Mouse (Mus musculus) midbrain, embryonic 14.5 days (tissue): ENCODE results near the gene Ddx6. TPM values are rescaled to one million over a fixed set of nuclear protein-coding genes. Genes with fewer than 3 reads are reported as not detected.
"Not testable (repeated sequence)": the region's sequence is repeated elsewhere in the genome, so short reads cannot be mapped to it uniquely, and the experiment has no call there.

Experiments
- ATAC-seq: fragments of 200-750 bp; cut with Nextera tagmentation; 2 replicates; pipeline ENCODE4 v1.8.0; 2017; ENCODE audit warnings: moderate number of reproducible peaks, moderate library complexity; ENCODE audit not compliant: low FRiP score, low TSS enrichment
- DNase-seq: peaks from one replicate; pipeline ENCODE4 v3.0.0-alpha.2; 2015
- H3K27ac ChIP-seq: fragments of 300-500 bp; sonication (generic); replicated peaks from 2 replicates; pipeline ENCODE4 v1.5.1; 2014; ENCODE audit warnings: mild to moderate bottlenecking, low read depth, low read length, moderate library complexity
- H3K27me3 ChIP-seq: fragments of 300-500 bp; sonication (generic); 2 replicates; pipeline ENCODE4 v1.6.1; 2014; ENCODE audit warnings: low read length, control low read depth, mixed read lengths; ENCODE audit not compliant: control insufficient read depth, insufficient read depth
- H3K36me3 ChIP-seq: fragments of 300-500 bp; sonication (generic); 2 replicates; pipeline ENCODE4 v1.6.1; 2014; ENCODE audit warnings: low read length, control low read depth; ENCODE audit not compliant: control insufficient read depth, insufficient read depth
- H3K4me1 ChIP-seq: fragments of 300-500 bp; sonication (generic); 2 replicates; pipeline ENCODE4 v1.6.1; 2014; ENCODE audit warnings: mild to moderate bottlenecking, antibody characterized with exemption, low read length, control low read depth; ENCODE audit not compliant: control insufficient read depth, insufficient read depth
- H3K4me2 ChIP-seq: fragments of 300-500 bp; sonication (generic); 2 replicates; pipeline ENCODE4 v1.6.1; 2014; ENCODE audit warnings: mild to moderate bottlenecking, low read length, moderate library complexity
- H3K4me3 ChIP-seq: fragments of 300-500 bp; sonication (generic); replicated peaks from 2 replicates; pipeline ENCODE4 v1.5.1; 2014; ENCODE audit warnings: low read depth, low read length
- H3K9ac ChIP-seq: fragments of 300-500 bp; sonication (generic); replicated peaks from 2 replicates; pipeline ENCODE4 v1.6.1; 2014; ENCODE audit warnings: mild to moderate bottlenecking, low read length, moderate library complexity
- H3K9me3 ChIP-seq: fragments of 300-500 bp; sonication (generic); 2 replicates; pipeline ENCODE4 v1.6.1; 2016; ENCODE audit warnings: low read length, control low read depth, mixed read lengths; ENCODE audit not compliant: control insufficient read depth
- WGBS: fragments of 180-500 bp; shearing (Covaris S2); extraction: QIAGEN DNeasy Blood & Tissue Kit; methylation state at CpG from one replicate; pipeline ENCODE4 v1.1.7; 2014; 5-methylcytosine and 5-hydroxymethylcytosine counted together
- polyA plus RNA-seq: library from polyadenylated mRNA; unstranded; fragments of >200 nt; fragmentation: Nextera tagmentation; extraction: Ambion mirVana; gene quantifications from 2 replicates; pipeline ENCODE4 v1.2.1, GENCODE M21; 2014

Gene Ddx6
- polyA plus RNA-seq, 1 experiment from 2014 or later, result 26.4 TPM

- no peak for DNase-seq
- ATAC-seq, result no peak
- H3K27me3 ChIP-seq, result no peaks in the 10 kb centered on the region
- 98% methylated on average over 25 of the region's 25 CpGs for WGBS
- H3K4me1 ChIP-seq, result peaks cover 29% of the 10 kb centered on the region
- H3K9ac ChIP-seq, result no peak overlapping the region
- H3K4me3 ChIP-seq, result no peak overlapping the region
- H3K4me2 ChIP-seq, result no peak overlapping the region
- H3K9me3 ChIP-seq, result no peaks in the 10 kb centered on the region
- H3K36me3 ChIP-seq, result peaks cover 72% of the 10 kb centered on the region
- no peak overlapping the region for H3K27ac ChIP-seq
Observed at GRCm38 (mm10) chr9:44610371-44610770, 5.7 kb downstream of the Ddx6 start.

DNA sequence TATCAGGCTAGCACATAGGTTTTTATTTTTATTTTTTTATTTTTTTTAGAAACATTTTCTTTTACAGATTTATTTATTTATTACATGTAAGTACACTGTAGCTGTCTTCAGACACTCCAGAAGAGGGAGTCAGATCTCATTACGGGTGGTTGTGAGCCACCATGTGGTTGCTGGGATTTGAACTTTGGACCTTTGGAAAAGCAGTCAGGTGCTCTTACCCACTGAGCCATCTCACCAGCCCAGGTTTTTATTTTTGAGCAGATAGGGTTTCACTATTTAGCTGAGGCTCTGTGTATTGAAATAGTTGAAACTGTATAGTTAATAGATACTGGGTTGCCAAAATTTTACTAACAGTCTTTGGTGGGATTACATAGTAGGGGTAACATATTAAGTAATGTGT lies 8.4 kb downstream of the Ddx6 start:
- not testable (repeated sequence) for H3K9me3 ChIP-seq, DNase-seq
- H3K36me3 ChIP-seq, result peaks cover 89% of the 10 kb centered on the region

DNA sequence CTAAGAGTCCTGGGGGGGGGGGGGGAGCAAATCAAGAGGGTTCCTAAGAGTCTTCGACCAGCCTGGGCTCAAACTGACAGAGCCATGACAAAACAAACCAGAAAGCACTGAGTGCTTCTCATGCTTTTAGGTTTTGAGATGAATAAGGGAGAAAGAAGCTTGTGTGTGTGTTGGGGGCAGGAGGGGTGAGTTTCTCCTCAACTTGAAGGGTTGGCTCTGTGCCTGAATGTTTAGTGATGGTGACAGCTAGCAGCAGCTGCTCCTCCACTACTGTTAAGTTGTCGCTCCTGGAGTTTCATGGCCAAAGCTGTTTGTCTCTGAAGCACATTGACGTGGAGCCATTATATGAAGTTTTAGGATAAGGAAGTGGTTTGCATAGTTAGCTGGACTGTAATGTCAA lies 16.4 kb downstream of the Ddx6 start:
- Histone ChIP-seq H3K4me1 (no peaks in the 10 kb centered on the region), H3K4me2 (no peak overlapping the region), H3K4me3 (no peak overlapping the region), H3K27ac (no peak overlapping the region), H3K9me3 (no peaks in the 10 kb centered on the region), H3K36me3 (peaks cover 82% of the 10 kb centered on the region), H3K9ac (no peak overlapping the region), H3K27me3 (no peaks in the 10 kb centered on the region)
- 59% methylated on average over 3 of the region's 3 CpGs for WGBS
- DNase-seq (peak; percentile 69), ATAC-seq (no peak)

More for the DNA sequence above, 8.4 kb downstream of the Ddx6 start:
- H3K27ac ChIP-seq, H3K4me3 ChIP-seq, H3K27me3 ChIP-seq, H3K4me2 ChIP-seq, H3K9ac ChIP-seq, ATAC-seq: not testable (repeated sequence)
- H3K4me1 ChIP-seq, result peaks cover 11% of the 10 kb centered on the region
- WGBS, result 86% methylated on average over 1 of the region's 1 CpGs

DNA sequence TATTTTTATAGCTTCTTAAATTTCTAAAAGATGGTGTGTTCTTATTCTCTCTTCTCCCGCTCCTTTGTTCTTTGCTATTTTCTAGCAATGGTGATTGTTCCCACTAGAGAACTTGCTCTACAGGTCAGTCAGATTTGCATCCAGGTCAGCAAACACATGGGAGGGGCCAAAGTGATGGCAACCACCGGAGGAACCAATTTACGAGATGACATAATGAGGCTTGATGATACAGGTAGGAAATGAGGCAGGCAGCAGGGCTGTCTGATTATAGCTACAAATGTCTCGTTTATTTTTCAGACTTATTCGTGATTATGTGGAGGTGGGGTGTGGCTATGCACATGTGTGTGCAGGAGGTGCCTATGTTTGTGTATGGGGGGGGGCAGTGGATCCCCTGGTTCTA lies 19.7 kb downstream of the Ddx6 start:
- no peaks in the 10 kb centered on the region for H3K27me3 ChIP-seq
- peaks cover 79% of the 10 kb centered on the region for H3K36me3 ChIP-seq
- no peak overlapping the region for H3K4me2 ChIP-seq
- WGBS, result 93% methylated on average over 5 of the region's 5 CpGs
- H3K9ac ChIP-seq, result no peak overlapping the region
- H3K27ac ChIP-seq, result no peak overlapping the region
- no peak for DNase-seq
- no peak for ATAC-seq
- no peak overlapping the region for H3K4me3 ChIP-seq
- H3K4me1 ChIP-seq, result no peaks in the 10 kb centered on the region
- H3K9me3 ChIP-seq, result no peaks in the 10 kb centered on the region

DNA sequence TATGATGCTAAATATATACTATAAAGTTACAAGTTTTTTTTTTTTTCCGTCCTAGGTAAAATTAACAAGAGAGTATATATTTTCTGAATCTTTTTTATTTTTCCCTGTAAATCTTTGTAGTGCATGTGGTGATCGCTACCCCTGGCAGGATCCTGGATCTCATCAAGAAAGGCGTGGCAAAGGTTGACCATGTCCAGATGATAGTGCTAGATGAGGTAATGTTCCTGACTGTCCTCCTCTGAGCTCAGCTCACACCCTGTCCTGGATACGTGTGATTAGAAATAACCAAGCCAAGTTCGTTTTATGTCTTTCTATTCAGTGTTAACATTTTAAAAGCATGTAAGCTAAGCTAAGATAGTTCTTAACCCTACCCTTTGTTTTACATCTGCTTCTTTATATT lies 21.6 kb downstream of the Ddx6 start:
- Histone ChIP-seq H3K9ac (no peak overlapping the region), H3K4me3 (no peak overlapping the region)
- WGBS, result 94% methylated on average over 5 of the region's 5 CpGs

GRCm38 (mm10) chr9:44637551-44638169 lies 33.0 kb downstream of the Ddx6 start:
- H3K9ac ChIP-seq, result no peak overlapping the region
- no peaks in the 10 kb centered on the region for H3K27me3 ChIP-seq
- DNase-seq (peak; percentile 72), ATAC-seq (no peak)
- WGBS, result 64% methylated on average over 15 of the region's 15 CpGs
- H3K36me3 ChIP-seq, result peaks cover 69% of the 10 kb centered on the region
- H3K4me1 ChIP-seq, result no peaks in the 10 kb centered on the region
- no peak overlapping the region for H3K4me3 ChIP-seq
- H3K4me2 ChIP-seq, result no peak overlapping the region
- no peaks in the 10 kb centered on the region for H3K9me3 ChIP-seq
- H3K27ac ChIP-seq, result no peak overlapping the region

More for the DNA sequence above, 21.6 kb downstream of the Ddx6 start:
- no peaks in the 10 kb centered on the region for H3K27me3 ChIP-seq
- H3K36me3 ChIP-seq, result peaks cover 84% of the 10 kb centered on the region
- H3K4me2 ChIP-seq, result no peak overlapping the region
- no peaks in the 10 kb centered on the region for H3K9me3 ChIP-seq
- ATAC-seq (no peak), DNase-seq (no peak)
- no peak overlapping the region for H3K27ac ChIP-seq
- no peaks in the 10 kb centered on the region for H3K4me1 ChIP-seq

GRCm38 (mm10) chr9:44638726-44639125 lies 34.0 kb downstream of the Ddx6 start:
- 94% methylated on average over 9 of the region's 9 CpGs for WGBS
- not testable (repeated sequence) for H3K27me3 ChIP-seq, DNase-seq, H3K9ac ChIP-seq, H3K4me1 ChIP-seq, ATAC-seq, H3K4me3 ChIP-seq, H3K9me3 ChIP-seq, H3K27ac ChIP-seq, H3K4me2 ChIP-seq
- peaks cover 58% of the 10 kb centered on the region for H3K36me3 ChIP-seq

DNA sequence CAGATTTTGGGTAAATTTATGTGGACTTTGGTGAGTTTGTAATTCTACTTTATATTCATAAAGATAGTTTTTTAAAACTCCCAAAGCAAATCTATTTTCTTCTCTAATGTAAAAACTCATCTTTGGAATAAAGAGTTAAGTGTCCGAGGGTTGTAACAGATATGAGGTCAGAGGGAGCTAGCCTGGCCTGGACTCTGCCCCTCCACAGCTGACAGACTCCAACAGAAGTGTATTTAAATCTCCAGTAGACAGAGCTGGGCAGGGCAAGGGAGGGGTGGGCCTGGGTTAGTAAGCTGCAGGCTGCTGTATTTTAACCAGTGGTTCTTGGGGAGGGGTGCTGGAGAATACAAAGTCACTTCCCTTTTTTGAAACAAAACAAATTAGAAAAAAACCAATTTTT lies 35.3 kb downstream of the Ddx6 start:
- H3K36me3 ChIP-seq, result peaks cover 45% of the 10 kb centered on the region
- not testable (repeated sequence) for H3K4me2 ChIP-seq, H3K4me1 ChIP-seq, ATAC-seq, H3K27me3 ChIP-seq, H3K9ac ChIP-seq, DNase-seq, H3K4me3 ChIP-seq, H3K27ac ChIP-seq, H3K9me3 ChIP-seq
- WGBS, result 84% methylated on average over 1 of the region's 1 CpGs

DNA sequence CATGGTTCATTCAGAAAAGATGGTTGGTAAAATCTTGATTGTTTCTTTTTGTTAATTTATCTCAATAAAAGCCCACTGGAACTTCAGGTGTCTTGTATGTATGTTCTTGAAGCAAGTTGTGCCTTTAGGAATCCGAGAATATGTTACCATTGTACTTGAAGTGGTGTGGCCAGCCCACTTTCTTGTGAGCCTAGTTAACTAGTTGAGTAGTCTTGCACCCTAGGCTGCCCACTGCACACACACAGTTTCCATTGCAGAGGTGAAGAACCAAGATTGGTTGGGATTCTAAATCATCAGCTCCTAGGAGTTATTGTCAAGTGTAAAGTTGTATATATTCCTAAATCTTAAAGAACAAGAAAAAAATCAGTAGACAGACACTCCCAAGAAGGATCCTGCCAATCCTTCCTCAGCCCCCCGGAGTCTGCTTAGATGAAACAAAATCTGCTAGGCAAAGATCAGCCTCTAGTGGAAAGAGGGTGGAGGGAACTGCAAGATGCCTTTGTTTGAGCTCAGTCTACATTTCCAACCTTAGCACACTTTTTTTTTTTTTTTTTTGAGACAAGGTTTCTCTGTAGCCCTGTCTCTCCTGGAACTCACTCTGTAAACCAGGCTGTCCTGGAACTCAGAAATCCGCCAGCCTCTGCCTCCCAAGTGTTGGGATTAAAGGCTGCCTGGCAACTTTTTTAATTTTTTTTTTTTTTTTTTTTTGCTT lies 36.1 kb downstream of the Ddx6 start:
- no peak overlapping the region for H3K27ac ChIP-seq
- H3K27me3 ChIP-seq, result no peaks in the 10 kb centered on the region
- H3K36me3 ChIP-seq, result peaks cover 37% of the 10 kb centered on the region
- no peaks in the 10 kb centered on the region for H3K4me1 ChIP-seq
- H3K9ac ChIP-seq, result no peak overlapping the region
- DNase-seq (no peak), ATAC-seq (no peak)
- H3K9me3 ChIP-seq, result no peaks in the 10 kb centered on the region
- WGBS, result 89% methylated on average over 3 of the region's 3 CpGs
- H3K4me3 ChIP-seq, result no peak overlapping the region
- H3K4me2 ChIP-seq, result no peak overlapping the region
